Mouse (Mus musculus): Measurements from ENCODE around the gene Ubc. TPM values are rescaled to one million over a fixed set of nuclear protein-coding genes. Genes with fewer than 3 reads are reported as not detected.

The Ubc gene
- total and polyA plus RNA-seq, 2 experiments from 2014 or later = 742 to 889 TPM

DNA sequence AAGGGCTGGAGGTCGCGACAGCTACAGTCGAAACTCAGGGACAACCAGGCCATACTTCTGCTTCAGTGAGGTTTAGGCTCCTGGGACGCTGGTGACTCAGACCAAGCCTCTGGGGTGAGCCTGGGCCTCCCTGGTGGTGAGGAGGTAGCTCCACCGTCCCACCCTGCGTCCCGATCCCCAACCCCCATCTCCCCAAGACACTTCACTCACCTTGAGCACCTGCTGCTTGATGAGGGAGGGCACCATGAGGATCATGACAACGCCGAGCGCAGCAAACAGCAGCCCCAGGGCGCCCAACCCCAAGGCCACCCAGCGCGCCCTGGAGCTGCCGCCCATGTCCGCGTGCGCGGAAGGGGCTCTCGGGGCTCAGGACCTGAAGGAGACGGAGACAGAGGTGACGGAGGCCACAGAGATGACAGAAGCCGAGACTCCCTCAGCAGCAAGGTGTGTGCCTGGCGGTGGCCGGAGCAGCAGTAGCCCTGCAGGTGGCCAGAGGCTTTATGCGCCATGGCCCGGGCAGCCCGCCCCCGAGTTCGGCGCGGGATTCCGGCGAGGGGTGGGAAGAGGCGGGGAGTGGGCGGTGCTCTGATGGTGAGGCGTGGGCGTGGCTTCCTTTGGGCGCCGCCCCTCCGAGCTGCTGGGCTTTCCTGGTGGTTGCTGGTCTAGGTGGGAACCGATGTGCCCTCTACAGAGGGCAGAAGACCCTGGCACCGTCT, 49.3 kb downstream of the Ubc start, which contains the start of gene Scarb1:
Scarb1 (minus strand) TSS at position 548 of the 716 bp plus-strand sequence.
- WGBS = under 1% methylated on average over 40 of the region's 42 CpGs
- peaks cover 24% of the 10 kb centered on the region for H3K4me1 ChIP-seq (ENCODE audit: control insufficient read depth, insufficient read depth)
- no peaks in the 10 kb centered on the region for H3K27me3 ChIP-seq (ENCODE audit: control insufficient read depth, insufficient read depth, low read length)
- peak within 1 kb of the TSS; percentile 90 for H3K4me2 ChIP-seq (ENCODE audit: low read depth, low read length)
- H3K4me3 ChIP-seq (ENCODE audit: low read depth, low read length) = peak within 1 kb of the TSS; percentile 85
- peak; percentile 85 for DNase-seq (ENCODE audit: low spot score)
- peak within 1 kb of the TSS; percentile 68 for H3K9ac ChIP-seq (replicated peaks; ENCODE audit: low read depth, low read length)
- no peaks in the 10 kb centered on the region for H3K9me3 ChIP-seq (replicated peaks; ENCODE audit: control insufficient read depth, low read length)
- H3K36me3 ChIP-seq (replicated peaks; ENCODE audit: control insufficient read depth, insufficient read depth, low read length) = no peaks in the 10 kb centered on the region
- 0 out of 2 replicates have a peak, but pooled peaks have one; percentile 4 for TF ChIP-seq CTCF (IDR thresholded peaks at IDR 0.05; ENCODE audit: low read depth)
- TF ChIP-seq EP300 (IDR thresholded peaks at IDR 0.05; ENCODE audit: low read depth) = no peak
- peak; percentile 90 for ATAC-seq (ENCODE audit: insufficient read depth, low read depth)
- H3K27ac ChIP-seq (ENCODE audit: low read depth) = peak within 1 kb of the TSS; percentile 77

DNA sequence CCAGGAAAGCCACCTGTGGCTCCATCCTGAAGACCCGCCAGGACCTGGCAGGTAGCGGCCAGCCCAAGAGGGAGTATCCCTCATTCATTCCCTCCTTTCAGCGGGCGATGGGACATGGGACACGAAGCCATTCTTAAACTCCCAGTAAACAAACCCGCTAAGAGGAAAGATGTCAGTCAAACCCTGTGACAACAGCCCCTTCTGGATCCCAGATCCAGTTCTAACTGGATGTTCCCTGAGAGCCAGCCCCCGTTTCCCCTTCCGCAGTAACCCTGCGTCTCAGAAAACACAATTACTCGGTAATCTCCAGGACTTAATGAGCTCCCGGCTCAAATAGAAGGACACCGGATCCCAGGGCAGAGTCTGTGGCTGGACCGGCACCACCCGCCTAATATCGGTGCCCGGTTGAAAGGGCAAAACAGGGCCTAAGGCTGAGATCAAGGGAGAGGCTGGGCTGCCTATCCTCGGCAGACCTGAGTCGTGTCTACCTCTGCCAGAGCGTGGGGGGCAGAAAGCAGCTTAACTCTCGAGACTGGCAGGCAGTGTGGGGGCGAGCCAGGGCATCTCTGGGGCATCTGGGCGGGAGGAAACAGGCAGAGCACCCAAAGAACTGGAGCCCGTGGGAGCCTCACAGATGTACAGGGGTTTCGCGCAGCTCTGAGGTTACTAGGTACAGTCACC, 50.0 kb downstream of the Ubc start:
- peak overlapping the region; percentile 68 for H3K9ac ChIP-seq (replicated peaks; ENCODE audit: low read depth, low read length)
- H3K27me3 ChIP-seq (ENCODE audit: control insufficient read depth, insufficient read depth, low read length) = no peaks in the 10 kb centered on the region
- H3K4me3 ChIP-seq (ENCODE audit: low read depth, low read length) = peak overlapping the region; percentile 85
- H3K9me3 ChIP-seq (replicated peaks; ENCODE audit: control insufficient read depth, low read length) = no peaks in the 10 kb centered on the region
- peak overlapping the region; percentile 77 for H3K27ac ChIP-seq (ENCODE audit: low read depth)
- H3K4me1 ChIP-seq (ENCODE audit: control insufficient read depth, insufficient read depth) = peaks cover 24% of the 10 kb centered on the region
- TF ChIP-seq CTCF (IDR thresholded peaks at IDR 0.05; ENCODE audit: low read depth) (no peak), EP300 (IDR thresholded peaks at IDR 0.05; ENCODE audit: low read depth) (no peak)
- 6% methylated on average over 25 of the region's 25 CpGs for WGBS
- peak overlapping the region; percentile 90 for H3K4me2 ChIP-seq (ENCODE audit: low read depth, low read length)
- ATAC-seq (ENCODE audit: insufficient read depth, low read depth) = peak; percentile 22
- no peaks in the 10 kb centered on the region for H3K36me3 ChIP-seq (replicated peaks; ENCODE audit: control insufficient read depth, insufficient read depth, low read length)
- peak; percentile 37 for DNase-seq (ENCODE audit: low spot score)

DNA sequence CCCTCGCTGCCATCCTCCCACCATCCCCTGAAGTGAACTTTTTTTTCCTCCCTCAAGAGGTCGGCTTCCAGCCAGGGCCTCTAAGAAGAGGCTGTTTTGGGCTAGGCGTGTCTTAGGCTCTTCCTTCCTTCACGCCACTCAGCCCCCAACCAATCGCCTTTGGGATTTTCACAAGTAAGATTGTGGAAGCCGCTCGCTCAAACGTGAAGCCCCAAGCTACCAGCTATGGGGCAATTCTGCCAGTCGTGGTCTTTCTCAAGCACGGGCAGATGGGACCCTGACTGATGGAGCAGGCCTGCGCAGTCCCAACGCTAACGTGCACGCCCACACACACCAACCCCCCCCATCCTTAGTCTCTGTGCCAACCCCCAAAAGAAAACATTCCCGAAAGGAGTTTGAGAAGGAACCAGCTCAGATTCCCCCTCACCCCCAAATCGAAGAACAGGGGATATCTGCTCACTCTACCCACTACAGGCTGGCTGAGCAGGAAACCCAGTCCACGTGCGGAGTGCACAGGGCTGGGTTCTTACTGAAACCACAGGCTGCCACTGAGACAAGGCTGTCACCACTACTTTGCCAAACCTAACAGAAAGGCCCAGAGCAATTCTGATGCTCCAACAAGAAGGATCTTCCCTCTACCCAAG, 50.8 kb downstream of the Ubc start:
- Histone ChIP-seq H3K4me3 (ENCODE audit: low read depth, low read length) (peak overlapping the region; percentile 85), H3K4me1 (ENCODE audit: control insufficient read depth, insufficient read depth) (peaks cover 24% of the 10 kb centered on the region), H3K9ac (replicated peaks; ENCODE audit: low read depth, low read length) (peak overlapping the region; percentile 68), H3K9me3 (replicated peaks; ENCODE audit: control insufficient read depth, low read length) (no peaks in the 10 kb centered on the region), H3K4me2 (ENCODE audit: low read depth, low read length) (peak overlapping the region; percentile 90), H3K36me3 (replicated peaks; ENCODE audit: control insufficient read depth, insufficient read depth, low read length) (no peaks in the 10 kb centered on the region), H3K27me3 (ENCODE audit: control insufficient read depth, insufficient read depth, low read length) (no peaks in the 10 kb centered on the region), H3K27ac (ENCODE audit: low read depth) (peak overlapping the region; percentile 77)
- TF ChIP-seq EP300 (IDR thresholded peaks at IDR 0.05; ENCODE audit: low read depth) = no peak
- TF ChIP-seq CTCF (IDR thresholded peaks at IDR 0.05; ENCODE audit: low read depth) = no peak
- WGBS = 25% methylated on average over 18 of the region's 18 CpGs
- peak; percentile 56 for DNase-seq (ENCODE audit: low spot score)
- ATAC-seq (ENCODE audit: insufficient read depth, low read depth) = no peak

DNA sequence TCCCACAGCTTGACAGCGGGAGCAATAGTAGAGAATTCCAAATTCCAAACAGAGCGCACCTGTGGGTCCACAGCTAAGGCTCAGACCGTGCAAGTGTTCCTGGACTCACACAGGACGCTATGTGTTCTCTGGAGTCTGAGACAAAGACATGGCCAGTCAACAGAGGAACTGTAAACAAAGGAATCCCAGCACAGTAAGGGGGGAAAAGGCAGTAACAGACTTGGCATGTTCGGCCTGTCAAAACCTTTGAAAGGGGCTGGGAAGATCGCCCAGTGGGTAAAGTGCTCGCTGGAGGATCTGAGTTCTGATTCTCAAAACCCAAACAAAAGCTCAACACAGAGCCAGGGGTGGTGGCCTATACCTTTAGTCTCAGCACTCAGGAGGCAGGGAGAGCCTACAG, 52.5 kb downstream of the Ubc start:
- H3K4me1 ChIP-seq (ENCODE audit: control insufficient read depth, insufficient read depth) = peaks cover 36% of the 10 kb centered on the region
- 67% methylated on average over 7 of the region's 7 CpGs for WGBS

DNA sequence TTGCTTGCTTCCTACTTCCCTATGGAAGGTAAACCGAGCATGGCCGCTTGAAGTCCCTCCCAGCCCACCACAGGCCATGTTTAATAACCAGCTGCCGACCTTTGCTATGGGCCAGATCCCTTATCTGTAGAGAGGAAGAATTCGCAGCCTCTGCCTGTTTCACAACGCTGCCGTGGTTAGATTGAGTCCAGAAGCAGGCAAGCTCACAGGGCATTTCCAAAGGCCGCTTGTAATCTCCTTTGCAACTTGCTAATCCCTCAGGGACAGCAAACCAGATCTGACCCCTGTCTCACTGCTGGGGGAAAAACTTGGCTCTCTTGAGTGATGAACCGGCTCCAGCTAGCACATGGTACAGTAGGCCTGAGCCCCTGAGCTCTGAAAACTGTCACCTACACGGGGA, 53.0 kb downstream of the Ubc start:
- Histone ChIP-seq H3K27me3 (ENCODE audit: control insufficient read depth, insufficient read depth, low read length) (no peaks in the 10 kb centered on the region), H3K4me3 (ENCODE audit: low read depth, low read length) (no peak overlapping the region), H3K27ac (ENCODE audit: low read depth) (peak overlapping the region; percentile 18; the same call in 1 of the 2 replicates), H3K36me3 (replicated peaks; ENCODE audit: control insufficient read depth, insufficient read depth, low read length) (no peaks in the 10 kb centered on the region), H3K9me3 (replicated peaks; ENCODE audit: control insufficient read depth, low read length) (no peaks in the 10 kb centered on the region), H3K4me2 (ENCODE audit: low read depth, low read length) (no peak overlapping the region), H3K4me1 (ENCODE audit: control insufficient read depth, insufficient read depth) (peaks cover 41% of the 10 kb centered on the region), H3K9ac (replicated peaks; ENCODE audit: low read depth, low read length) (no peak overlapping the region)
- ATAC-seq (ENCODE audit: insufficient read depth, low read depth) (no peak), DNase-seq (ENCODE audit: low spot score) (peak; percentile 8)
- WGBS = 34% methylated on average over 9 of the region's 9 CpGs
- TF ChIP-seq EP300 (IDR thresholded peaks at IDR 0.05; ENCODE audit: low read depth) (no peak), CTCF (IDR thresholded peaks at IDR 0.05; ENCODE audit: low read depth) (no peak)

More for the DNA sequence above, 52.5 kb downstream of the Ubc start:
- ATAC-seq (ENCODE audit: insufficient read depth, low read depth) (no peak), DNase-seq (ENCODE audit: low spot score) (peak; percentile 1)
- H3K36me3 ChIP-seq (replicated peaks; ENCODE audit: control insufficient read depth, insufficient read depth, low read length) = no peaks in the 10 kb centered on the region
- H3K9ac ChIP-seq (replicated peaks; ENCODE audit: low read depth, low read length) = no peak overlapping the region
- TF ChIP-seq EP300 (IDR thresholded peaks at IDR 0.05; ENCODE audit: low read depth) (no peak), CTCF (IDR thresholded peaks at IDR 0.05; ENCODE audit: low read depth) (no peak)
- H3K4me2 ChIP-seq (ENCODE audit: low read depth, low read length) = no peak overlapping the region
- no peaks in the 10 kb centered on the region for H3K27me3 ChIP-seq (ENCODE audit: control insufficient read depth, insufficient read depth, low read length)
- H3K27ac ChIP-seq (ENCODE audit: low read depth) = no peak overlapping the region
- no peak overlapping the region for H3K4me3 ChIP-seq (ENCODE audit: low read depth, low read length)
- H3K9me3 ChIP-seq (replicated peaks; ENCODE audit: control insufficient read depth, low read length) = no peaks in the 10 kb centered on the region

Other genes with a start within 250 kb of the Ubc start
- gene Ncor2, start 211.0 kb downstream of the Ubc start, total RNA-seq (2014; rRNA removed; ENCODE audit: low replicate concordance) = 21.6 and 73.8 TPM in 2 replicates
- 14.3 and 15.5 TPM in 2 replicates for gene Ncor2, start 211.0 kb downstream of the Ubc start, polyA plus RNA-seq (2015; fragmentation: Nextera tagmentation; extraction: Ambion mirVana)
- gene Scarb1, start 49.1 kb downstream of the Ubc start, total RNA-seq (2014; rRNA removed; ENCODE audit: low replicate concordance) = 79.8 and 84.2 TPM in 2 replicates
- gene Scarb1, start 49.1 kb downstream of the Ubc start, polyA plus RNA-seq (2015; fragmentation: Nextera tagmentation; extraction: Ambion mirVana) = 53.7 and 58.2 TPM in 2 replicates
- not detected in 2 replicates for gene Gm10382, start 880 bp downstream of the Ubc start, total RNA-seq (2014; rRNA removed; ENCODE audit: low replicate concordance)
- gene Gm10382, start 880 bp downstream of the Ubc start, polyA plus RNA-seq (2015; fragmentation: Nextera tagmentation; extraction: Ambion mirVana) = 0.32 and 0.78 TPM in 2 replicates
- gene Dhx37, start 43.9 kb upstream of the Ubc start, total RNA-seq (2014; rRNA removed; ENCODE audit: low replicate concordance) = 5.9 and 16.2 TPM in 2 replicates
- gene Dhx37, start 43.9 kb upstream of the Ubc start, polyA plus RNA-seq (2015; fragmentation: Nextera tagmentation; extraction: Ambion mirVana) = 5.5 and 6.8 TPM in 2 replicates
- 27.8 and 41.5 TPM in 2 replicates for gene Bri3bp, start 51.4 kb upstream of the Ubc start, total RNA-seq (2014; rRNA removed; ENCODE audit: low replicate concordance)
- 59.2 and 65.8 TPM in 2 replicates for gene Bri3bp, start 51.4 kb upstream of the Ubc start, polyA plus RNA-seq (2015; fragmentation: Nextera tagmentation; extraction: Ambion mirVana)
- gene Aacs, start 85.6 kb upstream of the Ubc start, total RNA-seq (2014; rRNA removed; ENCODE audit: low replicate concordance) = 6.7 and 13.9 TPM in 2 replicates
- gene Aacs, start 85.6 kb upstream of the Ubc start, polyA plus RNA-seq (2015; fragmentation: Nextera tagmentation; extraction: Ambion mirVana) = 4.8 and 5.4 TPM in 2 replicates
- 0.04 TPM in 2 replicates for gene Tmem132b, start 141.6 kb upstream of the Ubc start, total RNA-seq (2014; rRNA removed; ENCODE audit: low replicate concordance)
- not detected in 2 replicates for gene Tmem132b, start 141.6 kb upstream of the Ubc start, polyA plus RNA-seq (2015; fragmentation: Nextera tagmentation; extraction: Ambion mirVana)